Mouse (Mus musculus): ENCODE results near the gene Dbp. TPM values are rescaled to one million over a fixed set of nuclear protein-coding genes. Genes with fewer than 3 reads are reported as not detected.

Gene Dbp
- polyA plus RNA-seq, 1 experiment from 2014 or later = 3.6 TPM

Other genes starting within 250 kb of the Dbp start
- gene Ftl1, start 245.2 kb upstream of the Dbp start, polyA plus RNA-seq (2015; fragmentation: Nextera tagmentation; extraction: Ambion mirVana) = 7,019 and 7,066 TPM in 2 replicates
- gene Bax, start 238.2 kb upstream of the Dbp start, polyA plus RNA-seq (2015; fragmentation: Nextera tagmentation; extraction: Ambion mirVana) = 253 and 271 TPM in 2 replicates
- gene Tulp2, start 223.2 kb upstream of the Dbp start, polyA plus RNA-seq (2015; fragmentation: Nextera tagmentation; extraction: Ambion mirVana) = 0.13 and 0.22 TPM in 2 replicates
- gene Gm45808, start 218.3 kb upstream of the Dbp start, polyA plus RNA-seq (2015; fragmentation: Nextera tagmentation; extraction: Ambion mirVana) = not detected in 2 replicates
- 3.4 and 4.2 TPM in 2 replicates for gene Dhdh, start 216.3 kb upstream of the Dbp start, polyA plus RNA-seq (2015; fragmentation: Nextera tagmentation; extraction: Ambion mirVana)
- 120 and 121 TPM in 2 replicates for gene Nucb1, start 194.7 kb upstream of the Dbp start, polyA plus RNA-seq (2015; fragmentation: Nextera tagmentation; extraction: Ambion mirVana)
- 13.9 and 14.3 TPM in 2 replicates for gene Ppp1r15a, start 178.8 kb upstream of the Dbp start, polyA plus RNA-seq (2015; fragmentation: Nextera tagmentation; extraction: Ambion mirVana)
- 2.4 and 4.3 TPM in 2 replicates for gene Plekha4, start 178.8 kb upstream of the Dbp start, polyA plus RNA-seq (2015; fragmentation: Nextera tagmentation; extraction: Ambion mirVana)
- 0.25 and 0.45 TPM in 2 replicates for gene Hsd17b14, start 150.2 kb upstream of the Dbp start, polyA plus RNA-seq (2015; fragmentation: Nextera tagmentation; extraction: Ambion mirVana)
- 19.8 and 20.8 TPM in 2 replicates for gene Bcat2, start 134.9 kb upstream of the Dbp start, polyA plus RNA-seq (2015; fragmentation: Nextera tagmentation; extraction: Ambion mirVana)
- not detected in 2 replicates for gene Fgf21, start 89.6 kb upstream of the Dbp start, polyA plus RNA-seq (2015; fragmentation: Nextera tagmentation; extraction: Ambion mirVana)
- 0.06 TPM in 1 of 2 replicates, not detected in the other for gene Fut1, start 87.8 kb upstream of the Dbp start, polyA plus RNA-seq (2015; fragmentation: Nextera tagmentation; extraction: Ambion mirVana)
- 0.18 TPM in 1 of 2 replicates, not detected in the other for gene Izumo1, start 83.3 kb upstream of the Dbp start, polyA plus RNA-seq (2015; fragmentation: Nextera tagmentation; extraction: Ambion mirVana)
- 12.0 and 12.7 TPM in 2 replicates for gene Rasip1, start 77.6 kb upstream of the Dbp start, polyA plus RNA-seq (2015; fragmentation: Nextera tagmentation; extraction: Ambion mirVana)
- gene Mamstr, start 65.1 kb upstream of the Dbp start, polyA plus RNA-seq (2015; fragmentation: Nextera tagmentation; extraction: Ambion mirVana) = 3.4 and 4.0 TPM in 2 replicates
- 0.09 and 0.38 TPM in 2 replicates for gene Fut2, start 38.7 kb upstream of the Dbp start, polyA plus RNA-seq (2015; fragmentation: Nextera tagmentation; extraction: Ambion mirVana)
- 2.3 and 2.6 TPM in 2 replicates for gene Ntn5, start 21.1 kb upstream of the Dbp start, polyA plus RNA-seq (2015; fragmentation: Nextera tagmentation; extraction: Ambion mirVana)
- gene Sec1, start 10.7 kb upstream of the Dbp start, polyA plus RNA-seq (2015; fragmentation: Nextera tagmentation; extraction: Ambion mirVana) = 0.40 and 0.86 TPM in 2 replicates
- 38.5 and 41.6 TPM in 2 replicates for gene Car11, start 5.2 kb upstream of the Dbp start, polyA plus RNA-seq (2015; fragmentation: Nextera tagmentation; extraction: Ambion mirVana)
- gene Rpl18, start 10.4 kb downstream of the Dbp start, polyA plus RNA-seq (2015; fragmentation: Nextera tagmentation; extraction: Ambion mirVana) = 626 and 633 TPM in 2 replicates
- gene Sphk2, start 12.9 kb downstream of the Dbp start, polyA plus RNA-seq (2015; fragmentation: Nextera tagmentation; extraction: Ambion mirVana) = 24.1 and 25.0 TPM in 2 replicates
- gene Fam83e, start 16.1 kb downstream of the Dbp start, polyA plus RNA-seq (2015; fragmentation: Nextera tagmentation; extraction: Ambion mirVana) = 0.48 and 0.83 TPM in 2 replicates
- not detected in 2 replicates for gene Spaca4, start 20.7 kb downstream of the Dbp start, polyA plus RNA-seq (2015; fragmentation: Nextera tagmentation; extraction: Ambion mirVana)
- gene Lmtk3, start 78.7 kb downstream of the Dbp start, polyA plus RNA-seq (2015; fragmentation: Nextera tagmentation; extraction: Ambion mirVana) = 21.1 and 22.8 TPM in 2 replicates
- gene Sult2b1, start 79.6 kb downstream of the Dbp start, polyA plus RNA-seq (2015; fragmentation: Nextera tagmentation; extraction: Ambion mirVana) = 5.2 and 5.3 TPM in 2 replicates
- gene Cyth2, start 109.5 kb downstream of the Dbp start, polyA plus RNA-seq (2015; fragmentation: Nextera tagmentation; extraction: Ambion mirVana) = 327 and 333 TPM in 2 replicates
- gene Kcnj14, start 119.7 kb downstream of the Dbp start, polyA plus RNA-seq (2015; fragmentation: Nextera tagmentation; extraction: Ambion mirVana) = 0.50 and 0.81 TPM in 2 replicates
- 37.5 and 40.3 TPM in 2 replicates for gene Grwd1, start 125.9 kb downstream of the Dbp start, polyA plus RNA-seq (2015; fragmentation: Nextera tagmentation; extraction: Ambion mirVana)
- 40.6 and 45.7 TPM in 2 replicates for gene Kdelr1, start 167.7 kb downstream of the Dbp start, polyA plus RNA-seq (2015; fragmentation: Nextera tagmentation; extraction: Ambion mirVana)
- gene Grin2d, start 173.3 kb downstream of the Dbp start, polyA plus RNA-seq (2015; fragmentation: Nextera tagmentation; extraction: Ambion mirVana) = 1.5 and 1.6 TPM in 2 replicates
- gene Syngr4, start 191.6 kb downstream of the Dbp start, polyA plus RNA-seq (2015; fragmentation: Nextera tagmentation; extraction: Ambion mirVana) = 0.17 and 0.36 TPM in 2 replicates
- gene Tmem143, start 191.9 kb downstream of the Dbp start, polyA plus RNA-seq (2015; fragmentation: Nextera tagmentation; extraction: Ambion mirVana) = 6.2 and 6.6 TPM in 2 replicates
- 33.7 and 45.9 TPM in 2 replicates for gene Emp3, start 216.3 kb downstream of the Dbp start, polyA plus RNA-seq (2015; fragmentation: Nextera tagmentation; extraction: Ambion mirVana)
- 4.9 and 7.6 TPM in 2 replicates for gene Ccdc114, start 219.0 kb downstream of the Dbp start, polyA plus RNA-seq (2015; fragmentation: Nextera tagmentation; extraction: Ambion mirVana)

Measured in hindbrain, embryonic 13.5 days (tissue).